Mouse (Mus musculus): ENCODE results near the gene Luc7l.

GRCm38 (mm10) chr17:26244101-26244841, 8.4 kb upstream of the Luc7l start, which contains the start of gene Fam234a:
- no peak; the same call in 1 of the 2 replicates for TF ChIP-seq CTCF (IDR thresholded peaks at IDR 0.05)
- TF ChIP-seq EP300 (IDR thresholded peaks at IDR 0.05): no peak

All from lung, postnatal 0 days (tissue).